Mouse (Mus musculus) ovary, postnatal 36 days (tissue): Measurements from ENCODE around the gene Stim2.
A peak's percentile ranks its signal among the peaks of the same experiment; 100 is the strongest.

Experiments used
- DNase-seq: peaks from one replicate; pipeline ENCODE4 v3.0.0; 2022; ENCODE audit warnings: low spot score, mixed read lengths

Stim2 gene

DNA sequence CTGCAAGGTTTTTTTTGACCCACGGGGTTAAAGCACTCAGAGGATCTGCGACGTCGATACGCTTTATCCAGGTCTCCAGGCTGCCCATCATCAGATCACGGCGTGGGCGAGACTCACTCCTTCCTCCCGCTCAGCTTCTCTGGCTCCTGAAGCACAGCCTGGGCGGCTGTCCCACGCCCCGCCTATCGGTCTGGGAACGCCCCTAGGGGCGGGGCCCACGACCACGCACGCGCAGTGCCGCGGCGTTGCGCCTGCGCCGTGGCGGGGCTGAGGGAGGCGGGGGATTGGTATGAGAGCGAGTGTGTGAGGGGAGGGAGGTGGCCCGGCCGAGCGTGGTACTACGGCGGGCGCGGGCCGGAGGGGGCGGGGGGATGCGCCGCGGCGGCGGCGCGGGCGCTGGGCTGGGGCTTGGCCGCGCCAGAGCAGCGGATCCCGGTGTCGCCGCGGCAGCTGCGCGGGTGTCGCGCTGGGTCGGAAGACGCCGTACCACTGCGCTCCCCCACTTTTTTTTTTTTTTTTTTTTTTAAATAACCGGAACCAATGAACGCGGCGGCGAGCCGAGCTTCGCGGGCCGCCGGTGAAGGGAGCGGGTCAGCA is at the start of gene Stim2:
Stim2 (plus strand) TSS at position 354 of the 597 bp plus-strand sequence.
- DNase-seq = peak; percentile 98

DNA sequence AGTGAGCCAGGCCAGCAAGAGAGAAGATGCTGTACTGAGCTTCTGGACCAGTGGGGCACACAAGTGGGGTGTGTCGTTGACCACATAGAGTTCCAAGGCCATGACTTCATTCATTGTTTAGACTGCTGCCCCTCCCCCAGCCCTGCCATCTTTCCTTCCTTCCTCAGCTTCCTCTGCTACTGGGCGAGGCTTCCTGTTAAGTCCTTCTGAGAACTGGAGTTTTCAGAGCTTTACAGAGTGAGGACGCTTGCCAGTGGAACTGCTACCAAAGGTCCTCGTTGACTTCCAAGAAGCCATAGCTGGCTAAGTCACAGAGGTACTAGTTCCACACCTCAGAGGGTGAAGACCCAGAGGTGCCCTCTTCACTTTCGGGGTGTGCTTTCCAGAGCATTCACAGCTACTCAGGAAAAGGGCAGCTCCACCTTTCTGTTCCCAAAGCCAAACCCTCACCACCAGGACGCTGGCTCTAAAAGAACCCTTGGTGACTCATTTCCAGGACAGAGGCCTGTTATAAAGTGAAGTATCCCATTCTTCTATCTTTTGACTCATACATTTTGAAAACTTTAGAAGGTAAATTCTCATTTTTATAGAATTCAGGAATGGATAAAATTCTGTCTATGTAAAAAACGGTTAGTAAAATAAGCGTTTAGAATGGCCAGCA is 49.6 kb upstream of the Stim2 start:
- DNase-seq = no peak

DNA sequence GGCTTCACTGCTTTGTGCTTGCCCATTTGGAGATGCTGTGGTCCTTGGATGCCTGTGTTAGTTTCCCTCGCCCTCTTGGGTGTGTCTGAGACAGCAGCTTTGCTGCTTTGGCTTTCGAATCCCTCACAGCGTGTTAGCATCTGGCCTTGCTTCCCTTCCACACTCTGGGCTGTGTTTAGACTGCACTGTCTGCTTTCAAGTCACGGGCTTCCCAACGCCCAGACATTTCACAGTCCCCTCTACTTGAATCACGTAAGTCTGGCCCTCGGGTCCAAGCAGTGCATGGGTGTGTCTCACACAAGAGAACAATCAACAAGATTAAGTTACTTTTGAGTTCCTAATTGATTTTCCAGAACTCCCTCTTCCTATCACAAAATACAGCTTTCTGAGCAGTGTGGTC is 48.1 kb upstream of the Stim2 start:
- DNase-seq = no peak

DNA sequence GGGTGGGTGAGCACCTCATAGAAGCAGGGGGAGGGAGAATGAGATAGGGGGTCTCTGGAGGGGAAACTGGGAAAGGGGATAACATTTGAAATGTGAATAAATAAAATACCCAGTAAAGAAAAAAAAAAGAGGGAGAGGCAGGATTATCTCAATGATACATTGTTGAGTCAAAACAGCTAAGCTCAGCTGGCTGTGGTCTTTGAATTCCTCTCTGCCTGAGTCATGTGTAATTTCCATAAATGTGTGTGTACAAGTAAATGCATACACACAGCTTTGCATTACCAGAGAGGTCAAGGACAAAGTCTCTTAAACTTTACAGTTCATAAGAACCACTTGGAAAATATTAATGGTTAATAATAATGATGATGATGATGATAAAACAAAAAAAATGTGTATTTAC is 45.1 kb upstream of the Stim2 start:
- DNase-seq = no peak

DNA sequence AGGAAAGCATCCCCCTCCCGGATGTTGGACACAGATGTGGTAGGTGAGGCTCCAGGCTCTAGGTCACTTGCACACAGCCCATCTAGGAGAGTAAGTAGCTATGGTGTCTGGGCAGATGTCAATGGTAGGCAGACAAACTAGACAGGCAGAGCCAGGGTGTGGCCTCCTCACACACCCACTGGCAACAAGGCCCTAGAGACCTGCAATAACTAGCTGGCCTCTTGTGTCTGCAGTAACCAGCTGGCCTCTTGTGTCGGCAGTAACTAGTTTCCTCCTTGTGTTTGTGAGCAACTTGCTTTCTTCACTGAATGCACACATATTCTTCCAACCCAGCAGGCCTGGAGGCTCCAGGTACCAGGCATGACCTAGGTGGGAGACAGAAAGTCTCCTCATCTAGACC is 44.5 kb upstream of the Stim2 start:
- DNase-seq = no peak

DNA sequence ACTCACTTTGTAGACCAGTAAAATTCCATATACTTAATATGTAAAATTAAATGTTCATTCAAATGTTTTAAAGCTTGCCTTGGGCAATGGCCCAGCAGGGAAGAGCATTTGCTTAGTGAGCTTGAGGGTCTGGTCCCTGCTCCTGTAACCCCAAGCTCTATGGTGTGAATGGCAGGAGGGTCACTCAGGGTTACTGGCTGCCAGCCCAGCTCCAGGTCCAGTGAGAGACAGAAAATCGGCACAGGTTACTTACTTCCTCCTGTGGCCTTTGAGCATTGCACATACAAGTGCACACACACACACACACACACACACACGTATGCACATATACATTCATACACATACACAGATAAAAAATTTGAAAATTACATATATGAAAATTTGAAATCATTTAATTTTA is 42.3 kb upstream of the Stim2 start:
- no peak for DNase-seq

DNA sequence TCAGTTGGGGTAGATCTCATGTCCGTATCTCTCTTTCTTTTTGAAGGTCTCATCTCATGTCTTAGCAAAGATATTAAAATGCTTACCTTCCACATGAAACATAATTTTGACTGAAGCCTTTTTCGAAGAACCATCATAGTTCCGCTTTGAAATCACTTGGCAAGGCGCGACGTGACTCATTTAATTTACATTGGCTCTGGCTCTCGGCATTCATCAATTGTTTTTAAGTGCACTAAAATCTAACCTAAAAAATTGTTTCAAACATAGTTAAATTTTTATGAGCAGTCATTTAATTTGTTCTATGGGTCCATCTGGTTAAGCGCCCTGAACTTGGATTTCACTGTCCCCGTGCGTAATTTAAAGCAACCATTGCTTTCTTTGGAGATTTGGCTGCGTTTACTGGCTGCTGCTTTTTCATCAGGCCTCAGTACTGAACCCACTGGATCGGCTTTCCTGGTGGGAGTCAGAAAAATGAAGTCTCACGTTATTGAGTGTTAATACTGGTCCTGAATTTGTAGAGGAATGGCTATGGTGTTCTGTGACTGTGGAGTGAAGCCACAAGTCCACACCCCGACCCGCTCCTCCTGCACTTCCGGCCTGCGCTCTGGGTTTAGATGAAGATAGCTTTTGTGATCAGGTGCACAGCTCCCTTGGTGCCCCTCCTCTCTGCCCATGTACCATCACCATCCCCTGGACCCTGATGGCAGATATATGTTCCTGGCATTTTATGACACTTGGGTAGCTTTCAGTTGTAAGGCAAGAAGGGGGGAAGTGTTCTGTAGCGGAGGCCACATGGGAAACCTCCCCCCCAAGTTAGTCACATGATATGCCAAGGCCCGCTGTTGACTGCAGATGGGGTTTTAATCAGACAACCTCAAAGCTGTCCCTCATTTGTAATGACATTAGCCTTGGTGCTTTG is 41.6 kb upstream of the Stim2 start:
- DNase-seq = no peak

DNA sequence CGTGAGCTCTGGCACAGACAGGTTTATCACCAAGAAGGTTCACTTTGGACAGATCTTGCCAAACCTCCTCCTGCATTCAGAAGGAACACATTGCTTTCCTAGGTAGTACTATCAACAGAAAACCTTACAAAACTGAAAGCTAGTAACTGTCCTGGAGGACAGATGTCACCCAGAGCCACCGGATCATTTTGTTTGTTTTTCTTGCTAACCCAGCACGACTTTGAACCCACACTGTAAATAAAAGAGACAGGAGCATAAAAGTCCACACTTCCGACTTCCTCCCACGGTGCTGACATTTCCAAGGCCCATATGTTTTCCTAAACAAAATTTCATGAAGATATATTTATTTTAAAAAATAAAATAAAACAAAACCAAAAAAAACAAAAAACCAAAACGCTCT is 41.0 kb upstream of the Stim2 start:
- DNase-seq = no peak

DNA sequence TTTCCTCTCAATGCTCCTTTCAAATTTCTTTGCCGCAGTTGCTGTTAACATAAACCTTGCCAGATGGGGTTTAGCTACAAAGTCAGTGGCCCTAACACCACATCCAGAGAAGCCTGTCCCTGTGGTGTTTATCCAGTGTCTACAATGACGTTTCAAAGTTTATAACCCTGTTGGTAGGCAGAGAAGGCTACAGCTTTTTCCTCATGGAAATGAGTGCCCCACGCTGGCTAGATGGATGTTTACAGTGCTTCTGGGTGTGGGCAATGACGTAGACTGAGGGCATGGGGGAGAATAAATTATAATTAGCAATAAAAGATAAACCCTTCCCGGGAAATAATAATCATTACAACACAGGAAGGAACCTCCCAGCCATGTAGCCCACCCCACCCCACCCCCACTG is 37.1 kb upstream of the Stim2 start:
- DNase-seq = no peak

DNA sequence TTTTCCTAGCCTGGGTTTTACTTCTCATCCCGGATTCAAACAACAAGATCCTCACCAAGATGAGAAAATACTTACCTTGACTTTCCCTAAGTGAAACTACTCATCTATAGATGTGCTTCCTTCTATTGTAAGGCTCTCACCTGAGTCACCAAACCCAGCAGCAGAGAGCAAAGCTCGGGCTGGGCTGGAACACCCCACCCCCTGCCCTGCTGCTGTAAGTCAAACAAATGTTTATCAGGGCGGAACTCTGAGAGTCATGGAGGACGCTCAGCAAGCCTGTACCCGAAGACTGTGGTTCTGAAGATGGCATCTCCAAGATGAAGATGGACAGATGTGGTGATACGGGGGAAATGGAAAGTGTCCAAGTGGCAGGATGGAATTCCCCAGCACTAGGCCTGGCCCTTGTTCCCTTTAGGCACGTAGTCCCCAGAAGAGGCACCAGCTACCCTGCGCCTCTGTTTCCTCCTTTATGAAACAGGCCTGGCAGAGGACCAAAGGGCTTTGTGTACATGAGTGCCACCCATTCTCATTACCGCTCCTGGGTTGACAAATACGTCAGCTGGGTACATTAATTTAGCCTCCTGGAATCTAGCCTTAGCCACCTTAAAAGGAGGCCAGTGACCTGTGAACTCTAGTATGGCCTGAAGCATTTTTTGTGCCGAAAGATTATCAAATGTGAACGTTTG is 36.3 kb upstream of the Stim2 start:
- DNase-seq = no peak

DNA sequence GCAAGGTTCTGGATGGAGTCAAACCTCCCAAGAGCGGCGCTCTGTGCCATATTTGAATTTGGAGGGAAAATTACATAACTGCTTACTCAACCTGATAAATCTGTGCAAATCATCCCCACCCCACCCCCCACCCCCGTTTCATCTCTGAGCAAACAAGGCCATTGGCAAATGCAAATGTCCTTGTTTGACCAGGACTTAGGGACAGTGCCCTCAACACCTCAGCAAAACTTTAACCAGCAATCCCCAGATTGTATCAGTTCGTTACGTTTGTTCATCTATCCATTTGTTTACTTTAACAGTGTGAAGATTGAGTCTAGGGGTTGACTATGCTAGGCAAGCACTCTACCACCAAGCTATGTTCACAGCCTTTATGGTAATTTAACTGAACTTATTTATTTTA is 32.6 kb upstream of the Stim2 start:
- no peak for DNase-seq

DNA sequence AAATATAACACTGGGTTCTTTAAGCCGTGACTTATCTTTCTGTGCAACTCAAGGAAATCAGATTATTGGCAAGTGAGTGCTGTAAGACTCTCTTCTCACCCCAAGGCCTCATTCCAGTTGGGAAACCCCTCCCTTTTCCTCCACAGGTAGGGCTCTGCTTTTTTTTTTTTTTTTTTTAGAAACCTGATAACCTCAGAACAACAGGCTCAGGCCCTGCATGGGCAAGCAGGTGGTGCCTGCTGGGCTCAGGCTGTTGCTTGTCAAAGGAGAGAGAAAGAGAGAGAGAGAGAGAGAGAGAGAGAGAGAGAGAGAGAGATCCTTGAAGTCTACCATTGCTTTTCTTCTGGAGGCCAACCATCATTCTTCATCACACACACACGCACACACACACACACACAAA is 30.7 kb upstream of the Stim2 start:
- no peak for DNase-seq

DNA sequence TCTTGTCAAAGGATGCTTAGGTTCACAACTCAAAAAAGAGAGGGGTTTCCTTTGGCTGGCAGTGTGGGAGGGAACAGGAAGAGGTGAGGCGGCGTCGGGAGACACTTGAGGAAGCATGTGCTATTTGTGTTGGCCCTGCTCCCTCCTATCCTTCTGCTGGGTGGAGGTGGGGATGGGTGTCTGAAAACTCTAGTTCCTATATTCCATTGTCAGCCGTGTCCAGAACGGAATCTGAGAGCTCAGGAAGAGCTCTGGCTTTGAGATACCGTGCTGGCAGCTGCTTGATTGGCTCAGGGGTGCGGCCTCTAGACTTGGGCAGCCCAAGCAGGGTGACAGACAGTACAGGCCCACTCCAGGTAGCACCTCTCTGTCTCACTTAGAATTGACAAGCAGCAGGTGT is 28.1 kb upstream of the Stim2 start:
- DNase-seq = no peak

DNA sequence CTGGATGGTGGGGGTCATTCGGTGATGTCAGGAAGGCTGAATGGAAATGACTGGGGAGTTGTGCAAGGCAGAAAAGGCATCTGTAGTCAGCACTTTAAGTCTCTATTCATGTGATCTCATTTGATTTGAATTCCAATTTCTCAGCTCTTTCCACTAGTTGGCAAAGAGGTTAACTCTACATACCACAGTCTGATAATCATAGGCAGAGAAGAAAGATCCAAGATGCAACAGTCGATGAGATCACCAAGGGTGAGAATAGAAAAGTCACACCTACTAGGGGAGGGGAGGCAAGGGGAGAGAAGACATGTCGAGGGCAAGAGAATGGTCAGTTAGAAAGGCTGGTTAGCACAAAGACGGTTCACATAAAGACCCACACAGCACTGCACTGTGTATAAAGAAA is 27.1 kb upstream of the Stim2 start:
- DNase-seq = no peak

DNA sequence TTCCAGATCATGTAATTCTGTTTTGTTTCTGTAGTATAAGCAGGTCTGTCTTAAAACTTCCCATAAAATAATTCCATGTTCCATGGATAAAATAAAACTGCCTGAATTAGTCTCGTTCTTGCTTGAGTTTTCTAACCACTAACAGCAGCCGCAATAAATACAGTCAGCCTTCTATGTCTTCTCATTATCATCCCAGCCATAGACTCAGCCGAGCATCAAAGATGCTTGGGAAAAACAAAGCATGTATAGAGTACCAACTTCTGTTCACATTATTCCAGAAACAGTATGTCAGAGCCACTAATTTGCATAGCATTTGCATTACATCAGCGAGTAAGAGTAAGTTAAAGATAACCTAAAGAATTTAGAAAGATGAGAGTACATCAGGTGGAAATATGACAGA is 25.4 kb upstream of the Stim2 start:
- no peak for DNase-seq

DNA sequence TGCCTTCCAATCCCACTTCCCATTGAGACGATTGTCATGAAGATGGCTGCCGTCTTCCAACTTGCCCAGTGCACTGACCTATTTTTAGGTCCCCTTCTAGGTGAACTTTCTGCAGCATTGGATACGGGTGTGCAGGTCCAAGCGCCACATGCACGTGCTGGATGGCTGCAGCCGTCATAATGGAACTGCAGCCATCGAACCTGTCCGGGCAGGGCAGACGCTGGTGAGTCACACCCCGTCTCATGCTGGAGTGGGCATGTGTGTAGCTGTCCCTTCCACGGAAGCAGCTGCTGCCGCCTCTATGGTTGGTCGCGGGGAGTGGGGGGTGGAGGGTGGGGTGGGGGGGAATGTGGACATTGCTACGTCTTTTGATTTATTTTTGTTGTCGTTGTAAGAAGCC is 21.8 kb upstream of the Stim2 start:
- no peak for DNase-seq

DNA sequence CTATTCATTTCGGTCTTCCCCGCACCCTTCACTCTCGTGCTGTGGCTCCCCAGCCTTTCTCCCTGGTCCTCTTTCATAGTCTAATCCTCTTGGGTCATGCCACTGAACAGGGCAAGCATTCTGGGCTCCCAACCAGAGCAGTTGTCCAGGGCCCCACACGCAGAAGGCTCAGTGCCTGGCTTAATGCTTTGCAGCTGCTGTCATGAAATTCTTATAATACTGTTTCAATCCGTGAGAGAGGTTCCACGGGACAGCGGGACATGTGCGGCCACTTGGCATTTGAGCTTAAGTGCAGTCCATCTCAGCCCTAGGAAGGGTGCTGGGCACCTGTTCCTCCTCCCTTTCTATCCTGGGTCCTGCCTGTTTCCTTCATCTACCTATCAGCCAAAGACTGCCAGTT is 21.2 kb upstream of the Stim2 start:
- no peak for DNase-seq

DNA sequence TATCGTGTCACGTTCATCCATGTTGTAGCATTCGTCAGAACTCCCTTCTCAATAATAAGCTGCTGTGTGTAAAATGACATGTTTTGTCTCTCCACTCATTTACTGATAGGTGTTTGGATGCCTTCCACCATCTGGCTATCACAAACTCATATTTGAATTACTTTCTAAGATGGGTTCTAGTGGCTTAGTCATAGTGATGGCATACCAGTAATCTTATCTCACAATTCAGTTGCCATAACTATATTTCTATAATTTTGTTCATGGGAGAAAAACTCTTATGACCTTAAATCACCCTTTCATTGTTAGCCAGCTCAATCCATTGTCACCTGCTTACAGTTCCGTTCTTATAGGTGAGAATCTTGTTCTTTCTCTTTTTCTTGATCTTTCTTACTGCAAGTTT is 14.9 kb upstream of the Stim2 start:
- no peak for DNase-seq

DNA sequence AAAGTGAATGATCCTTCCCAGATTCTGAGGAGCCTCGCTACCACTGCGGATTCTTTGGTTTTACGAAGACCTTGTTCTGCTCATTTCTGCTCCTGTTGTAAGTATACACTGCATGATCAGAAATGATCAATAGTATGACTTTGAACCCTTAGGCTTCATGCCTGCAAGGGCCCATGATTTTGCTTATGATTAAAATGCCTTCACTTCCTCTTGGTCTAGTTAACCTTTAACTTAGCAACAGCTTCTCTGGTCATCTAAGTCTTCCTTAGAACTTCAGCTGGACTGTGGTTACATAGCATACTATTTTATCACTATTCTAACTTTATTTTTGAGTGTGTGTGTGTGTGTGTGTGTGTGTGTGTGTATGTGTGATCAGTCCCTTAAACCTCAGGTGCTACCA is 12.7 kb upstream of the Stim2 start:
- DNase-seq = no peak

DNA sequence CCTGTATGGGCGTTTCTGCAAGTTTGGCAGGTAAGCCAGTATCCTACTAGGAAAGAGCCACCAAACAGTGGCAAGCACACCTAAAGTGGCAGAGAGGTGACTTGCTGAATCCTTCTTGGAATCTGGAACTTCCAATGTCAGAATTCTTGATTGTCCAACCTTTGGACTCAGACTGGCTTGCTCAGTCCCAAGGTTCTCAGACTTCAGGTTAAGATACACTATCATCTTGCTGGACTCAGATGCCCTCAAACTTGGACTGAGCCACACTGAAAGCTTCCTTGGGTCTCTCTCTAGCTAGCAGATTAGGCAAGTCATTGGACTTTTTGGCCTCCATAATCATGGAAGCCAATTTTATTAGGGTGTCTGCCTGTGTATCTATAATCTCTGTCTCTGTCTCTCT is 10.8 kb upstream of the Stim2 start:
- no peak for DNase-seq

DNA sequence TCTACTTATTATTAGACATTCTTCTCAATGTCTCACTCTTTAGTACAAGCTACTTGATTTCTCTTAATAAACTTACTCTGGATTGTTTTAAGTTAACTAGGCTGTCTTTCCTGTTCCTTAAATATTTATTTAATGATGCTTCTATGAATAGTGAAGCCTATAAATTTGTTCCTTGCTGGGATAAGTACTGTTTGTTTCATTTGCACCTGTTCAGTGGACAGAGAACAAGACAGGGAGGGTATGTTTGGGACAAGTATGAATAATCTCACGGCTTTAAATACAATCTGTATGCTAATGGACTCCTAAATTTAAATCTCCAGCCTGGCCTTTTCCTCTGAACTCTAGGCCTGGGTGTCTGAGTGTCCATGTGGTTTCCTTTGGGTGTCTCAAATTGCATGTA is 10.2 kb upstream of the Stim2 start:
- no peak for DNase-seq

DNA sequence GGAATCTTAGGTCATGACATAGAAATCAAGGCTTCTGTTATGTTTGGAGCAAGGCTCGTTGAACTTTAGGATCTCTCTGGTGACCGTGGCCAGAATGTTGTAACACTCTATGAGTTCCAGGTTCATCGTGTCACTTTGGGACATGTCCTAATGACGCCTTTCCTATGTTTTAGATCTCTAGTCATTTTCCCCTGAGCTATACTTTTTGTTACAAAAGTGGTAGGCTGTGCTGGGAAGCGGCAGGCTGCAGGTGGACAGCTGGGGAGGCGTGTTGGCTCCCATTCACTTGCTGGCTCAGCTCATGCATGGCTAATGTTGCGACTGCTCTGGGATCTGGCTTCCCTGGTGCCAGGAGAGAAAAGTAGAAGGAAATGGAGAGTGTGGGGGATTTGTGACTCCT is 5.7 kb upstream of the Stim2 start:
- DNase-seq = no peak

DNA sequence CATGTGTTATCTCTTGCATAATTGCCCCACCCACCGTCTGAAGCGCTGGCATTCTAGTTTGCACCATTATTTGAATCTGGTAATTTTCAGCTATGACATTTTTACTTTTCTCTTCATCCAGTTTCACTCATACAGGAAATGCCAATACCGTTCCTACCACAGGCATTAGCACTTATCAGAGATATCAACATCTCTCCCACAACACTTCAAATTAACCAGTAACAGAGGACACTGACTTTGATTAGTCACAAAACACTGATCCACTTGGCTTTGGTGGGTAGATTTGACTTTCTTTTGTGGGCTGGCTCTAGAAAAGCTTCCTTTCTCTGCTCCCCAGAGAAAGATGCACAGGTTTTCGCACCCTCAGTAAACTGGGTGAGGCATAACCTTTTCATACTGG is 3.7 kb upstream of the Stim2 start:
- no peak for DNase-seq
